Mouse (Mus musculus): ENCODE results near the gene Ccdc134.

- TF ChIP-seq CTCF (IDR thresholded peaks at IDR 0.05; ENCODE audit: low read depth) (no peak), EP300 (IDR thresholded peaks at IDR 0.05; ENCODE audit: low read depth) (no peak)
Observed at GRCm38 (mm10) chr15:82169671-82170070, 41.9 kb downstream of the Ccdc134 start.

Measured in liver, postnatal 0 days (tissue).